11 mouse cellular contexts compared by ENCODE assay signal in the genomic region with DNA sequence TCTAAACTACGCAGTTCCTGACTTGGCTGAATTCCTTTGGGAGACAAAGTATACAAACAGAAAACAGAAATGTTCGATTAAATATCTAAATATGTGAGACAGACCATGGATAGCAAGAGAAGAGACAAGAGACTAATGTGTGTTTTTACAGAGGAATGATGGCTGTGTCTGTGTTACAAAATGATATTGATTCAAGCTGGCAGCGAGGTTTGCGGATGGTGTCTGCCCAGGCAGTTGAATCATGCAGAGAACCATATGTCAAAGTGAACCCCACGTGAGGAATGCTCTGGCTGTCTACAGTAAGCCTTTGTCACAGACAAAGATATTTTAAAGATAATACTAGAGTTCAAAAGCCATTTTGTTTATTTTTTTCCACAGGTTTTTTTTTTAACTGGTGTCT.
A peak's percentile ranks its signal among the peaks of the same experiment; 100 is the strongest.
DNase-seq lines count a peak whose midpoint lies in the region; ATAC-seq lines count a peak whose summit lies in the region.
"Had no signal": no experiment of that assay in that cellular context is flagged by ENCODE, and none has a peak within 500 bp of the region (broad histone marks: within the 10 kb centered on the region; RNA-seq: fewer than 3 reads in every experiment).

No protein-coding gene starts in this region.

- no peaks in the 10 kb centered on the region for H3K4me1 ChIP-seq in midbrain, embryonic 14.5 days (ENCODE audit: control insufficient read depth, insufficient read depth, low read length)
- H3K4me1 ChIP-seq in midbrain, embryonic 13.5 days (replicated peaks), result no peaks in the 10 kb centered on the region
- H3K4me1 ChIP-seq: limb, embryonic 13.5 days had no signal

- no peaks in the 10 kb centered on the region for H3K27me3 ChIP-seq in midbrain, embryonic 14.5 days (ENCODE audit: control insufficient read depth, insufficient read depth, low read length)
- no peaks in the 10 kb centered on the region for H3K27me3 ChIP-seq in midbrain, embryonic 13.5 days
- H3K27me3 ChIP-seq: limb, embryonic 13.5 days had no signal

- H3K27ac ChIP-seq in midbrain, embryonic 14.5 days (replicated peaks; ENCODE audit: low read depth, low read length), result no peak overlapping the region
- no peak overlapping the region for H3K27ac ChIP-seq in midbrain, embryonic 13.5 days
- H3K27ac ChIP-seq: kidney, postnatal 0 days; limb, embryonic 13.5 days had no signal

- H3K4me2 ChIP-seq in midbrain, embryonic 14.5 days (ENCODE audit: low read length), result no peak overlapping the region
- no peak overlapping the region for H3K4me2 ChIP-seq in midbrain, embryonic 13.5 days (replicated peaks)
- H3K4me2 ChIP-seq: limb, embryonic 13.5 days had no signal

- peak; percentile 37 for DNase-seq in midbrain, embryonic 14.5 days
- DNase-seq in cerebellum, adult 9-10 months, result peak; percentile 97
- DNase-seq in frontal cortex, postnatal 36 days (ENCODE audit: low spot score in 2 of 2), result peak; percentile 5 to 17
- peak; percentile 5 for DNase-seq in right cerebral cortex, postnatal 25 days
- no peak for DNase-seq in adrenal gland, postnatal 14 days
- DNase-seq: heart, postnatal 10 days had no signal

- ATAC-seq in midbrain, embryonic 14.5 days (ENCODE audit: low FRiP score, low TSS enrichment), result no peak
- no peak for ATAC-seq in midbrain, embryonic 13.5 days
- no peak for ATAC-seq in erythroblast, adult 5-6 weeks (replicated peaks; ENCODE audit: low FRiP score, poor library complexity, severe bottlenecking)
- ATAC-seq: activated CD4-positive, CD25-positive, alpha-beta regulatory T cell, adult 4 months had no signal

- no peaks in the 10 kb centered on the region for H3K36me3 ChIP-seq in midbrain, embryonic 14.5 days (ENCODE audit: control insufficient read depth, insufficient read depth, low read length)
- no peaks in the 10 kb centered on the region for H3K36me3 ChIP-seq in midbrain, embryonic 13.5 days
- H3K36me3 ChIP-seq: limb, embryonic 13.5 days had no signal

- no peaks in the 10 kb centered on the region for H3K9me3 ChIP-seq in midbrain, embryonic 14.5 days (ENCODE audit: control insufficient read depth, low read length)
- no peaks in the 10 kb centered on the region for H3K9me3 ChIP-seq in midbrain, embryonic 13.5 days
- H3K9me3 ChIP-seq: limb, embryonic 13.5 days had no signal

- H3K9ac ChIP-seq in midbrain, embryonic 14.5 days (replicated peaks; ENCODE audit: low read length), result no peak overlapping the region
- H3K9ac ChIP-seq in midbrain, embryonic 13.5 days (replicated peaks), result no peak overlapping the region
- H3K9ac ChIP-seq: limb, embryonic 13.5 days had no signal

- no peak overlapping the region for H3K4me3 ChIP-seq in midbrain, embryonic 14.5 days (replicated peaks; ENCODE audit: low read depth, low read length)
- no peak overlapping the region for H3K4me3 ChIP-seq in midbrain, embryonic 13.5 days (replicated peaks)
- H3K4me3 ChIP-seq: limb, embryonic 13.5 days had no signal

- WGBS in midbrain, embryonic 14.5 days, result 68% methylated on average over 5 of the region's 5 CpGs
- 77% methylated on average over 5 of the region's 5 CpGs for WGBS in midbrain, embryonic 13.5 days
